Mouse (Mus musculus) liver, embryonic 11.5 days (tissue): ENCODE measurements at regions not wholly inside any gene's neighbourhood (a gene's known extent, or its start where the extent isn't known, plus 50 kb on each side); places are given as distances from the start of the nearest gene placed in this dataset.

Experiments used
- ATAC-seq: fragments of 200-750 bp; cut with Nextera tagmentation; replicated peaks from 2 replicates; pipeline ENCODE4 v1.8.0; 2017; ENCODE audit warnings: moderate number of reproducible peaks, mild to moderate bottlenecking, moderate TSS enrichment, moderate library complexity; ENCODE audit not compliant: low FRiP score
- DNase-seq: peaks from one replicate; pipeline ENCODE4 v3.0.0-alpha.2; 2017; ENCODE audit warnings: low spot score
- H3K27ac ChIP-seq: fragments of 300-500 bp; sonication (generic); 2 replicates; pipeline ENCODE4 v1.5.1; 2014; ENCODE audit warnings: mild to moderate bottlenecking, low read depth, low read length, control low read depth
- H3K27me3 ChIP-seq: fragments of 300-500 bp; sonication (generic); replicated peaks from 2 replicates; pipeline ENCODE4 v1.6.1; 2014; ENCODE audit warnings: low read length, mixed read lengths; ENCODE audit not compliant: control insufficient read depth, insufficient read depth
- H3K36me3 ChIP-seq: fragments of 300-500 bp; sonication (generic); 2 replicates; pipeline ENCODE4 v1.6.1; 2014; ENCODE audit warnings: mild to moderate bottlenecking, low read length, moderate library complexity, mixed read lengths; ENCODE audit not compliant: control insufficient read depth, insufficient read depth
- H3K4me1 ChIP-seq: fragments of 300-500 bp; sonication (generic); replicated peaks from 2 replicates; pipeline ENCODE4 v1.6.1; 2014; ENCODE audit warnings: low read length, mixed read lengths; ENCODE audit not compliant: control insufficient read depth, insufficient read depth
- H3K4me2 ChIP-seq: fragments of 300-500 bp; sonication (generic); 2 replicates; pipeline ENCODE4 v1.6.1; 2014; ENCODE audit warnings: mild to moderate bottlenecking, control low read depth, moderate library complexity
- H3K4me3 ChIP-seq: fragments of 300-500 bp; sonication (generic); 2 replicates; pipeline ENCODE4 v1.5.1; 2014; ENCODE audit warnings: low read depth, low read length, control low read depth
- H3K9ac ChIP-seq: fragments of 300-500 bp; sonication (generic); 2 replicates; pipeline ENCODE4 v1.6.1; 2014; ENCODE audit warnings: low read depth, low read length, control low read depth
- H3K9me3 ChIP-seq: fragments of 300-500 bp; sonication (generic); 2 replicates; pipeline ENCODE4 v1.6.1; 2016; ENCODE audit warnings: low read length, inconsistent platforms, mixed read lengths; ENCODE audit not compliant: control insufficient read depth
- WGBS: fragments of 180-500 bp; shearing (Covaris S2); extraction: QIAGEN DNeasy Blood & Tissue Kit; methylation state at CpG from one replicate; pipeline ENCODE4 v1.1.7; 2014; 5-methylcytosine and 5-hydroxymethylcytosine counted together

DNA sequence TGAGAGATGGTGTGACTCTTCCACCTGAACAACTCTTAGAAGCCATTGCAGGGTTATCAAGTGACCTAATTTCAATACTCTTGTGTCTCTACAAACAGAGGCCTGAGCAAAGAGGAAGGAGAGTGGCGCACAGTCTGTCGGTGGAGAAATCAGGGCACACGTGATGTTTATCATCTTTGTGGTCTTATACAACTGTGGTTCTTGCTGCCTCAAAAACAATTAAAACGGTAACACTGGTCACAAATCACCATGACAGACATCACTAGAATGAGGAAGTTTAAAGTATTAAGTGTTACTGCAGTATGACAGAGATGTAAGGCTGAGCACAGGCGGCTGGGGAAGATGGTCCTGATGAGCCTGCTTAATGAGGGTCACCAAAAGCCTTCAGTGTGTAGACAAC is 73.6 kb downstream of the Sdc1 start:
- Histone ChIP-seq H3K4me2 (no peak overlapping the region), H3K9me3 (no peaks in the 10 kb centered on the region), H3K27ac (no peak overlapping the region), H3K9ac (no peak overlapping the region), H3K36me3 (no peaks in the 10 kb centered on the region), H3K4me3 (no peak overlapping the region), H3K27me3 (no peaks in the 10 kb centered on the region), H3K4me1 (no peaks in the 10 kb centered on the region)
- DNase-seq = no peak
- ATAC-seq = no peak
- whole genome bisulfite sequencing = 52% methylated on average over 5 of the region's 5 CpGs

GRCm38 (mm10) chr12:8845443-8845842 is 74.3 kb downstream of the Sdc1 start:
- H3K9ac ChIP-seq = no peak overlapping the region
- no peaks in the 10 kb centered on the region for H3K27me3 ChIP-seq
- WGBS = 88% methylated on average over 8 of the region's 8 CpGs
- H3K9me3 ChIP-seq = no peaks in the 10 kb centered on the region
- no peak for ATAC-seq
- no peaks in the 10 kb centered on the region for H3K4me1 ChIP-seq
- H3K36me3 ChIP-seq = no peaks in the 10 kb centered on the region
- no peak overlapping the region for H3K27ac ChIP-seq
- no peak for DNase-seq
- no peak overlapping the region for H3K4me3 ChIP-seq
- H3K4me2 ChIP-seq = no peak overlapping the region

GRCm38 (mm10) chr12:8846425-8847226 is 74.8 kb upstream of the Laptm4a start:
- H3K9ac ChIP-seq = no peak overlapping the region
- WGBS = 62% methylated on average over 16 of the region's 16 CpGs
- DNase-seq = no peak

GRCm38 (mm10) chr12:8847227-8847857 is 74.1 kb upstream of the Laptm4a start:
- H3K4me3 ChIP-seq = no peak overlapping the region
- no peak for DNase-seq
- no peak overlapping the region for H3K27ac ChIP-seq
- no peaks in the 10 kb centered on the region for H3K27me3 ChIP-seq
- no peaks in the 10 kb centered on the region for H3K36me3 ChIP-seq
- H3K4me1 ChIP-seq = no peaks in the 10 kb centered on the region
- no peak overlapping the region for H3K9ac ChIP-seq
- H3K4me2 ChIP-seq = no peak overlapping the region
- ATAC-seq = no peak
- no peaks in the 10 kb centered on the region for H3K9me3 ChIP-seq
- WGBS = 71% methylated on average over 10 of the region's 10 CpGs

More at GRCm38 (mm10) chr12:8846425-8847226, 74.8 kb upstream of the Laptm4a start:
- Histone ChIP-seq H3K27ac (no peak overlapping the region), H3K36me3 (no peaks in the 10 kb centered on the region), H3K4me3 (no peak overlapping the region), H3K9me3 (no peaks in the 10 kb centered on the region), H3K4me2 (no peak overlapping the region), H3K27me3 (no peaks in the 10 kb centered on the region), H3K4me1 (no peaks in the 10 kb centered on the region)
- no peak for ATAC-seq

- H3K27me3 ChIP-seq = no peaks in the 10 kb centered on the region
- no peak for ATAC-seq
- H3K4me1 ChIP-seq = no peaks in the 10 kb centered on the region
- H3K9me3 ChIP-seq = no peaks in the 10 kb centered on the region
- no peak overlapping the region for H3K9ac ChIP-seq
- no peak overlapping the region for H3K4me2 ChIP-seq
- DNase-seq = no peak
- H3K4me3 ChIP-seq = no peak overlapping the region
- no peaks in the 10 kb centered on the region for H3K36me3 ChIP-seq
- 79% methylated on average over 8 of the region's 8 CpGs for WGBS
- no peak overlapping the region for H3K27ac ChIP-seq
These were observed 73.5 kb upstream of the Laptm4a start for GRCm38 (mm10) chr12:8847858-8848383.

DNA sequence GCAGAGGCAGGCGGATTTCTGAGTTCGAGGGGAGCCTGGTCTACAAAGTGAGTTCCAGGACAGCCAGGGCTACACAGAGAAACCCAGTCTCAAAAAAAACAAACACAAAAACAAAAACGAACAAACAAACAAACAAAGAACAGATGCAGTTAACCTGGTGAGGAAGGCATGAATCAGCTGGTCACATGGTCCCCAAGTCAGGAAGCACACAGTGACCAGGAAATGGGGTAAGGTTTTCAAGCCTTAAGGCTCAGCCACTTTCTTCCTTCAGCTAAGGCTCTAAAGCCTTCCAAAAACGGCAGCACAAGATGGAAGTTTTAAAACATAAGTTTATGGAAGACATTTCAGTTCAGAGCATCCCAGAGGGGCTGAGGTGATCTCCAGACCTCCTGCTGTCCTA is 67.6 kb upstream of the Laptm4a start:
- H3K27ac ChIP-seq = no peak overlapping the region
- DNase-seq (no peak), ATAC-seq (no peak)
- 67% methylated on average over 4 of the region's 4 CpGs for WGBS
- no peaks in the 10 kb centered on the region for H3K36me3 ChIP-seq
- no peak overlapping the region for H3K9ac ChIP-seq
- no peak overlapping the region for H3K4me3 ChIP-seq
- H3K4me1 ChIP-seq = no peaks in the 10 kb centered on the region
- no peaks in the 10 kb centered on the region for H3K9me3 ChIP-seq
- H3K27me3 ChIP-seq = no peaks in the 10 kb centered on the region; the same call in 1 of the 2 replicates
- H3K4me2 ChIP-seq = no peak overlapping the region

DNA sequence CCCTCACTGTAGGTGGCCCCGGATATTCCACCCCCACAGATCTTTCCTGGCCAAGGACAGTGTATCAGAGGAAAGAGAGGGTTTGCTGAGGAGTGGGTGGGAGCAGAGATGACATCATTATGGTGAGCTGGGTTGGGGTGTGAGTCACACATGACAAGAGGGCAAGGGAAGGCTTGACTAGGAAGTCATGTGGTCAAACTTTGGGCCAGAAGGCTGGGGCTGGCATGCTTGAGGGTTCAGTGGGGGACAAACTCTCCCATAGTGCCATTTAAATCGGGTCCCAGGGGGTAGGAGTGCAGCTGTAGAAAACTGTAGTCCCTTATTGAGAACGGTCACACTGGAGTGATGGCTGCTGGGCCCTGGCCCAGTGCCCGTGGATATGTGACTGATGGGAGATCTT is 67.1 kb upstream of the Laptm4a start:
- DNase-seq = no peak

DNA sequence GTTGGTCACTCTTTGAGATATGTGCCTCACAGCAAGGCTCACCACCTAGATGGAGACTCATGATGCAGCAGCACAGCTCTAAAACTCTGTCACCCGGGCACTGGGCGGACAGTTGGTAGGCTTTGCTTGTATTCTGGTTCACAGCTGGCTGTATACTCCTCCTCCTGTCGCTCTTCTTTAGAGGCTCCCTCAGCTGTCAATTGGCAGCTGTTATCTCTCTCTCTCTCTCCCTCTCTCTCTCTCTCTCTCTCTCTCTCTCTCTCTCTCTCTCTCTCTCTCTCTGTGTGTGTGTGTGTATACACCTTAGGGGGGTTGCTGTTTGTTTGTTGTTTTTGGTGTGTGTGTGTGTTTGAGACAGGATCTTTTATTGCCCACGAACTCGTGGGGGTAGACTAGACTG is 66.3 kb upstream of the Laptm4a start:
- ATAC-seq = no peak
- H3K9me3 ChIP-seq = no peaks in the 10 kb centered on the region
- no peaks in the 10 kb centered on the region for H3K36me3 ChIP-seq
- 57% methylated on average over 5 of the region's 5 CpGs for WGBS
- no peaks in the 10 kb centered on the region for H3K4me1 ChIP-seq
- no peak overlapping the region for H3K9ac ChIP-seq
- H3K4me3 ChIP-seq = no peak overlapping the region
- no peak for DNase-seq
- H3K27ac ChIP-seq = no peak overlapping the region
- no peaks in the 10 kb centered on the region; the same call in 1 of the 2 replicates for H3K27me3 ChIP-seq
- no peak overlapping the region for H3K4me2 ChIP-seq

More for the DNA sequence above, 67.1 kb upstream of the Laptm4a start:
- Histone ChIP-seq H3K9ac (no peak overlapping the region), H3K4me2 (no peak overlapping the region), H3K36me3 (no peaks in the 10 kb centered on the region), H3K4me3 (no peak overlapping the region), H3K4me1 (no peaks in the 10 kb centered on the region), H3K27me3 (no peaks in the 10 kb centered on the region; the same call in 1 of the 2 replicates), H3K27ac (no peak overlapping the region), H3K9me3 (no peaks in the 10 kb centered on the region)
- ATAC-seq = no peak
- WGBS = 70% methylated on average over 4 of the region's 4 CpGs
